Comparison of ENCODE assay signal across 8 mouse cellular contexts in the genomic region with DNA sequence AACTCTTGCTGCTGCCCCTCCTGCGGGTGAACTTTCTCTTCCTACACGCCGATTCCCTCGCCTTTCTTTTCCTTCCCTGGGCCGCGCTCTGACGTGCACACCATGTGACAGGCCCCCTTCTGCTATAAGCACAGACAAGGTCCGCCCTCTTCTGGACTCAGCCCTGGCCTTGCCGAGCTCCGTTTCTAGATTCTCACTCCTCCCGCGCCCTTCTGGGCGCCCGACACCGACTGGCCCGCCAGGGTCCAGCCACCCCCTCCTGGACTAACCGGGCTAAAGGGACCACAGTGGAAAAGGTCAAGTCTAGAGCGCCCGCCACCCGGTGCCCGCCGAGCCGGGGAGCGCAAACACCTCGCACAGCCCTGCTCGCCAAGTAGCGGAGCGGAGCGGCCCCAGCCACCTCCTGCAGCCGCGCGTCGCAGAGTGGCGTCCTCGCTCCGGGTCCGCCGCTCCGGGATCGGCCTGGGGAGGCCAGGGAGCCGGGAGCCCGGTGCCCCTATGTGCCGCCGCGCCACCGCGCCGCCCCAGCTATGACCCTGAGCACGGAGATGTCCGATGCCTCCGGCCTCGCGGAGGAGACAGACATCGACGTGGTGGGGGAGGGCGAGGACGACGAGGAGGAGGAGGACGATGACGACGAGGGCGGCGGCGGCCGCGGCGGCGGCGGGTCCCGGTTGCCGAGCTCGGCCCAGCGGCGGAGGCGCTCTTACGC. TPM values are rescaled to one million over a fixed set of nuclear protein-coding genes. Genes with fewer than 3 reads are reported as not detected.
DNase-seq lines count a peak whose midpoint lies in the region; ATAC-seq lines count a peak whose summit lies in the region.

Foxd1 (plus strand) TSS at position 153 of the 712 bp plus-strand sequence.

- H3K4me1 ChIP-seq in embryonic facial prominence, embryonic 14.5 days (ENCODE audit: control insufficient read depth, insufficient read depth, low read length): peaks cover 4% of the 10 kb centered on the region; the same call in 1 of the 2 replicates
- peaks cover 14% of the 10 kb centered on the region for H3K4me1 ChIP-seq in limb, embryonic 11.5 days (ENCODE audit: control insufficient read depth, insufficient read depth, low read length)

- DNase-seq in urinary bladder, postnatal 14 days (ENCODE audit: low spot score): peak; percentile 11
- no peak for DNase-seq in urinary bladder, postnatal 4 days (ENCODE audit: low spot score in 2 of 2)
- peak; percentile 90 for DNase-seq in embryonic facial prominence, embryonic 14.5 days (ENCODE audit: low spot score)
- peak; percentile 62 for DNase-seq in heart, postnatal 4 days
- peak; percentile 80 for DNase-seq in limb, embryonic 11.5 days (ENCODE audit: low spot score)
- peak; percentile 90 for DNase-seq in mesoderm, embryonic 11.5 days (ENCODE audit: low read depth, low spot score)
- DNase-seq in testis, postnatal 10 days (ENCODE audit: low spot score): peak; percentile 51
- no peak for DNase-seq in cerebellum, adult 11 months

- ATAC-seq in embryonic facial prominence, embryonic 14.5 days (ENCODE audit: low read depth): peak; percentile 94
- peak; percentile 84 for ATAC-seq in limb, embryonic 11.5 days (ENCODE audit: insufficient number of reproducible peaks, low FRiP score, low TSS enrichment, low read depth)

- peaks cover 75% of the 10 kb centered on the region for H3K27me3 ChIP-seq in embryonic facial prominence, embryonic 14.5 days (replicated peaks; ENCODE audit: control insufficient read depth, insufficient read depth, low read length)
- H3K27me3 ChIP-seq in limb, embryonic 11.5 days (ENCODE audit: control insufficient read depth, insufficient read depth, low read length): peaks cover 78% of the 10 kb centered on the region

- H3K4me2 ChIP-seq in embryonic facial prominence, embryonic 14.5 days (ENCODE audit: low read depth, low read length): peak within 1 kb of the TSS; percentile 83
- peak within 1 kb of the TSS; percentile 71 for H3K4me2 ChIP-seq in limb, embryonic 11.5 days (ENCODE audit: low read depth, severe bottlenecking)

- peak within 1 kb of the TSS; percentile 60 for H3K4me3 ChIP-seq in embryonic facial prominence, embryonic 14.5 days (ENCODE audit: low read depth, low read length)
- H3K4me3 ChIP-seq in limb, embryonic 11.5 days (ENCODE audit: low read depth, low read length): peak within 1 kb of the TSS; percentile 33

- no peaks in the 10 kb centered on the region for H3K9me3 ChIP-seq in embryonic facial prominence, embryonic 14.5 days (ENCODE audit: control insufficient read depth, low read length)
- H3K9me3 ChIP-seq in limb, embryonic 11.5 days (ENCODE audit: control insufficient read depth, low read length): no peaks in the 10 kb centered on the region

- WGBS in embryonic facial prominence, embryonic 14.5 days: under 1% methylated on average over 30 of the region's 76 CpGs
- WGBS in limb, embryonic 11.5 days: under 1% methylated on average over 58 of the region's 76 CpGs

- H3K9ac ChIP-seq in embryonic facial prominence, embryonic 14.5 days (ENCODE audit: low read depth, low read length): peak within 1 kb of the TSS; percentile 77
- H3K9ac ChIP-seq in limb, embryonic 11.5 days (ENCODE audit: low read length): no peak within 1 kb of the TSS

- H3K36me3 ChIP-seq in embryonic facial prominence, embryonic 14.5 days (ENCODE audit: control insufficient read depth, insufficient read depth, low read length): no peaks in the 10 kb centered on the region
- H3K36me3 ChIP-seq in limb, embryonic 11.5 days (ENCODE audit: control insufficient read depth, insufficient read depth, low read length): no peaks in the 10 kb centered on the region

- peak within 1 kb of the TSS; percentile 79 for H3K27ac ChIP-seq in embryonic facial prominence, embryonic 14.5 days (replicated peaks; ENCODE audit: low read depth, low read length)
- H3K27ac ChIP-seq in limb, embryonic 11.5 days (replicated peaks; ENCODE audit: low read depth, low read length): no peak within 1 kb of the TSS

RNA-seq across cellular contexts. Expression of gene Foxd1, which starts in this region (rescaled TPM):
- 2.9 and 3.6 TPM in 2 replicates for polyA plus RNA-seq in embryonic facial prominence, embryonic 14.5 days (2014; fragmentation: Nextera tagmentation; extraction: Ambion mirVana)
- total RNA-seq in heart, postnatal 4 days (2021): under 1 TPM; 0.14 to 0.24 TPM
- polyA plus RNA-seq in limb, embryonic 11.5 days (2014; fragmentation: Nextera tagmentation; extraction: Ambion mirVana): 0.05 and 0.07 TPM in 2 replicates

Comparison
In these comparisons a context has a peak if more than half of its experiments do, and no peak if none do; other contexts are left out.
1. DNase-seq: peak in urinary bladder, postnatal 14 days (single experiment), embryonic facial prominence, embryonic 14.5 days (single experiment), mesoderm, embryonic 11.5 days (single experiment) and testis, postnatal 10 days (single experiment); none in urinary bladder, postnatal 4 days (0 of 2) and cerebellum, adult 11 months (single experiment).
2. Peak in DNase-seq in heart, postnatal 4 days; RNA of the gene not detected or under 1 TPM.
3. Peak in DNase-seq, ATAC-seq, H3K4me3 ChIP-seq and H3K4me2 ChIP-seq in limb, embryonic 11.5 days; RNA of the gene not detected or under 1 TPM.